Mouse (Mus musculus): ENCODE results near the gene Erbb2.

Gene Erbb2

DNA sequence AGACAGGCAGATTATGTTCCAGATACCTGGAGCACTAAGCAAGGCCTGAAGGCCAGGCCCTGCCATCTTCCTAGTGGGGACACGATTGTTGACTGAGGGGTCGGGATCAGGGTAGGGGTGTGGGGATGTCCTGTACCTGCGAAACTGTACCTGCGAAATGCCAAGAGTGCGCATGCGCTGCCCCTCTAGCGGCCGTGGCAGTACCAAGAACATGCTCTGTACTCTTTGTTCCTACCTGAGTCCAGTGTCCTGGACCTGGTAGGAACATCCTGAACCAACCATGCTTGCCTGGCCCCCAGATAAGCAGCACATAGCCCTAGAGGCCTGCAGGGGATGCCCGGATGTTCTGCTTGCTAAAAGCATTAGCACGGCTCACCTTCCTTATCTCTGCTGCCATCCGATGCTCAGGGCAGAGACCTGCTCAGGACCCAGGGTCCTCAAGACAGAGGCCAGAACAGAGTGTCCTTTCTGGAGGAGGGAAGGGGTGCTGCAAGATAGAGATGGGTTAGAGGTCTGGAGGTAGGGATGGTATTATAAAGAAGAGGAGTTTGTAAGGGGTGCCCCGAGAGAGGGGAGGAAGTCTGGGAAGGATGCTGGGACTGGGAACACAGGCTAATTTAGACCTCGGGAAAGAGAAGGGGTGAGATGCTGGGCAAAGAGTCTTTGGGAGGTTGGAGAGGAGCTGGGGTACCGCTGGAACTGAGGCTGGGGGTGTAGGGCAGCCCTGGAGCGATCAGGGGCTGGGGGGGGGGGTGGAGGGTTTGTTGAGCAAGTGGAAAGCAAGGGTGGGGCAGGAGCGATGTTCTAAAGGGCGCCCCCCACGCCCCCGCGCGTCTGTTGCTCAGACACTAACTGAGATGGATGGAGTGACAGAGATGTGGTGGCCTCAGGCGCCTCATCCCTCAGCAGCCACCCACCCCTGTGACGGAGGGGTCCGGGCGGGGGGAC is 26.4 kb upstream of the Erbb2 start, which contains the start of gene Pnmt:
Gene Pnmt, plus strand, starts transcription at position 813 of the 948 bp plus-strand sequence.
- DNase-seq (ENCODE audit: low spot score) = no peak

GRCm38 (mm10) chr11:98386596-98386995 is 25.7 kb upstream of the Erbb2 start:
- no peak for DNase-seq (ENCODE audit: low spot score)

DNA sequence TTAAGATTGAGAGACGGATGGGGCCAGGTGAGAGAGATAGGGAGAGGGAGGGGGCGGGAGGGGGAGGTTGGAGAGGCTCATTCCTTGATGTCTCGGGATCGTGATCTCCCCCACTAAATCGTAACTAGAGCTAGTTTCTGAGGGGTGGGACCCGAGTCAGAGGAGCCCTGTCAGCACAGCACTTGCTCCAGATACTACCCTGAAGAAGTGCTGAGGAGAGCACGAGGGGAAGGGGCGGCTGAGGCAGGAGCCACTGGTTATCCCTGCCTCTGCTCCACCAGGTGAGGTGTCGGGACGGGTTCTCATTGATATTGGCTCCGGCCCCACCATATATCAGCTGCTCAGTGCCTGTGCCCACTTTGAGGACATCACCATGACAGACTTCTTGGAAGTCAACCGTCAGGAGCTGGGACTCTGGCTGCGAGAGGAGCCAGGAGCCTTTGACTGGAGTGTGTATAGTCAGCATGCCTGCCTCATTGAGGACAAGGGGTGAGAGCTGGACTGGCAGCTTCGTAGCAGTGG is 25.2 kb upstream of the Erbb2 start:
- no peak for DNase-seq (ENCODE audit: low spot score)

GRCm38 (mm10) chr11:98388282-98388681 is 24.0 kb upstream of the Erbb2 start:
- DNase-seq (ENCODE audit: low spot score) = no peak

GRCm38 (mm10) chr11:98389221-98389780 is 23.0 kb upstream of the Erbb2 start:
- DNase-seq (ENCODE audit: low spot score) = peak; percentile 60

GRCm38 (mm10) chr11:98390141-98390540 is 22.1 kb upstream of the Erbb2 start:
- no peak for DNase-seq (ENCODE audit: low spot score)

DNA sequence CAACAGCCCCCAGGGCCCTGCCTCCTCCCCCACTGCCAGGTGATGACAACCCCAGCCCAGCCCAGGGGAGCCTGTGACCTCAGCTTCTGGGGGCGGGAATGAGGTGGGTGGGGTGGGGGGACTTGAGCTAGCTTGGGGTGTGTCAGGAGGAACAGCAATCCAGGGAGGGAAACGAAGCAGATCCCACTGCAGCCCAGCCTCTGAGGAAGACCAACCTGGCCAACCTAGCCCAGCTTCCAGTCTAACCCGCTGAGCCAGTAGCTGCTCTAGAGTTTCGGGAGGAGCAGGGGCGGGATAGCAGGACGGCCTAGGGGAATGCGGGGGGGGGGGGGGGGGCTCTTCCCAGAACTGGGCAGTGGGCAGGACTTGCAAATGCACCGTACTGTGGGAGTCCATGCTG is 20.2 kb upstream of the Erbb2 start:
- DNase-seq (ENCODE audit: low spot score) = peak; percentile 43

DNA sequence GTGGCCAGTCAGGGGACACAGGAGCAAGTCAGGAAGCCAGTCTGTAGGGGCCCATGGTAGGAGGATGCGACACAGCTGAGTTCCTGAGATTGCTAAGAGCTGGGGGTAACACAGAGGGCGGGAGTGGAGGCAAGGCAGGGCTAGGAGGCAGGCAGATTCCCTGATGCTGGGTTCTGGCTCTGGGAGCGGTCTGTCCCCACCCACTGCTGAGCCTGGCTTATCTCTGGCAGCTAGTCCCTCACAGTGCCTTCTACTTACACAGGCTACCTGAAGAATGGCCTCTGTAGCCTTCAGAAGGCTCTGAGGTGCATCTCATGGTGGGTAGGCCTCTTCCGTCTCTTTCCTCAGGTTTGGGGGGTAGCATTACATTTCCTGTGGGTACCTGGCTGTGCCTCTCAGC is 19.6 kb upstream of the Erbb2 start:
- DNase-seq (ENCODE audit: low spot score) = no peak

- DNase-seq (ENCODE audit: low spot score) = no peak
Measured at GRCm38 (mm10) chr11:98393317-98393716, 19.0 kb upstream of the Erbb2 start.

DNA sequence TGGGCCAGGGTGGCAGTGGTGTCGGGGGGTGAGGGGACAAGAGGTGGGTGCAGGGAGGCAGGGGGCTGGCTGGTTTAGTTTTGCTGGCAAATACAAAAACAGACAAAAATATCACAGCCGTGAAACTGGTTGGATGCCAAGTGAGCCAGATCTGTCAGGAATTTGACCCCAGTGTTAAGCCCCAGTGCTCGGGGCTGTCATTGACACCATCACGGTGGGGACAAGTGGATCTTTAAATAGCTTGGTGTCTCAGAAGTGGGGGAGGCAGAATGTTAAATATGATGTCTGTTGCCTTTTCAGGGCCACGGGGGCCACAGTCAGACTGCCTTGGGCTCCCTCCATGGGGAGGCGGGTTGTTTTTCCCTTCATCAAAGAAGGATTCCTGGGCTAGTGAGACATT is 18.0 kb upstream of the Erbb2 start:
- no peak for DNase-seq (ENCODE audit: low spot score)

- DNase-seq (ENCODE audit: low spot score) = no peak
Measured at GRCm38 (mm10) chr11:98395041-98395440, 17.2 kb upstream of the Erbb2 start.

GRCm38 (mm10) chr11:98397946-98398345 is 14.3 kb upstream of the Erbb2 start:
- no peak for DNase-seq (ENCODE audit: low spot score)

GRCm38 (mm10) chr11:98400161-98400726 is 12.0 kb upstream of the Erbb2 start, which contains the start of gene Pgap3:
Gene Pgap3, minus strand, starts transcription at chr11:98400490.
- peak; percentile 86 for DNase-seq (ENCODE audit: low spot score)

GRCm38 (mm10) chr11:98400816-98401215 is 11.5 kb upstream of the Erbb2 start:
- DNase-seq (ENCODE audit: low spot score) = no peak

DNA sequence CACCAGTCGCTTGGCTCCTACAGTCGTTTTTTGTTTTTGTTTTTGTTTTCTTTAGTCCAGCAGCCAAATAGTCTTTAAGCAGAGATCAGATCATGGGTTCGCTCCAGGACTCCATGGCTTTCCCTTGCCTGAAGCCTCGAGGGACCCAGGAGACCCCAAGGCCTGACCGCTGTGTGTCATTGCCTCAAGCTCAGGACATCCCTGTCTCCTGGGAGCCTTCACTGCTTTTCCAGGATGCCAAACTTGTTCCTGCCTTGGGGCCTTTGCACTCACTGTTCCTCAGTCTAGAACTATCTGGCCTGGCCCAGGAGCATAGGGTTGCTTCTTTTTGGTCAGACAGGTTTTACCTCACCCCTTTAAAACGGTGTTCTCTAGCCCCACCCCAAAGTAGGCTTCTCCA is 5.6 kb upstream of the Erbb2 start:
- DNase-seq (ENCODE audit: low spot score) = no peak

DNA sequence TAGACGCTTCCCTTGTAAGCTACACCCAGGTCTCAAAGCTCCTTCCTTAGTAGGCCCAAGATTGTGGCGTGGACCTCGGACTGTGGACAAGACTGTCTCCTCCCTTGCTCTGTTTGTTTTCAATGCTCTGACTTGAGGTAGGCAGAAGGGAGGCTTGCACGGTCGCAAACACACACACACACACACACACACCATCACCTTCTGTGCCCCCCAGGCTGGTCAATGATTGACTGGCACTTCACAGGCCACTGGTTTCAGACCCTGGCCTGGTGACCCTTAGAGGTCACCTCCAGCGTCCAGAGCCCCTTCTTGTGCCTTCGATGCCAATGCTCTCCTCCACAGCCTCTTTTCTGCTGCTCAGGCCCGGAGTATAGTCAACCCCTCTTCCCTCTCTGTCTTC is 3.4 kb upstream of the Erbb2 start:
- no peak for DNase-seq (ENCODE audit: low spot score)

- DNase-seq (ENCODE audit: low spot score) = peak; percentile 27
Measured at GRCm38 (mm10) chr11:98409341-98409822, 2.9 kb upstream of the Erbb2 start.

GRCm38 (mm10) chr11:98412797-98413301 is 579 bp downstream of the Erbb2 start:
- DNase-seq (ENCODE audit: low spot score) = peak; percentile 44

GRCm38 (mm10) chr11:98413731-98414130 is 1.5 kb downstream of the Erbb2 start:
- DNase-seq (ENCODE audit: low spot score) = peak; percentile 35

DNA sequence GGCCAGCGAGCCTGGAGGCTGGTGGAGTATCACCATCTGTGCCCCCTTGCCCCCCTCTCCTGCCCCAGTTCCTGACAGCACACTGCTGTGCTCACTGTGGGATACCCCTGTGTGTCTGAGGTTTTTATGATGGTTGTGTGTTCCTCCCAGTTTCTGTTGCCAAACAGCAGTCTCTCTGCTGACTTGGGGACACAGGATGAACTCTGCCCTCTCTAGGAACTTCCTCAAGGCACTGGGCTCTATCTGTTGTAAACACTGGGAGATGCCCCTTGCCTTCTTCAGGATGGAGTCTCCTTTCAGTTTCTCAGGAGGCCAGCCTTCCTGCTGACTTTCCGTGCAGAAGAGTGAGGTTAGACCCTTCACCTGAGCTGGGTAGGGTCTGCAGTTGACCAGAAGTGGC is 1.9 kb downstream of the Erbb2 start:
- no peak for DNase-seq (ENCODE audit: low spot score)

DNA sequence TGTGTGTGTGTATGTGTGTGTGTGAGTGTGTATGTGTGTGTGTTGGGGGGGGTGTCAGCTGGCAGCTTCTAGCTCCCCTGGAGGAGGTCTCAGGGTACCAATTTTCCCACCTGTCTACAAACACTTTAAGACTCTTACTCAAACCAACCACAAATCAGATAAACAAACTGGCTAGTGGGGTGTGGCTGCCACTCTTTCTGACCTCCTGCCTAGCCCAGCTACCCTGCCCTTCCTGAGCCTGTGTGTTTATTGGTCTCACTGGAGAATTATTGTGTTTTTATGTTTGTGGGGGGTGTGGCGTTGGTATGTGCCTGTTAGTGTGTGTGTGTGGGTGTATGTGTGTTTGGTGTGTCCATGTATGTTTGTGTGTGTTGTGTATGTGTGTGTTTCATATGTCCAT is 4.8 kb downstream of the Erbb2 start:
- DNase-seq (ENCODE audit: low spot score) = peak; percentile 38

DNA sequence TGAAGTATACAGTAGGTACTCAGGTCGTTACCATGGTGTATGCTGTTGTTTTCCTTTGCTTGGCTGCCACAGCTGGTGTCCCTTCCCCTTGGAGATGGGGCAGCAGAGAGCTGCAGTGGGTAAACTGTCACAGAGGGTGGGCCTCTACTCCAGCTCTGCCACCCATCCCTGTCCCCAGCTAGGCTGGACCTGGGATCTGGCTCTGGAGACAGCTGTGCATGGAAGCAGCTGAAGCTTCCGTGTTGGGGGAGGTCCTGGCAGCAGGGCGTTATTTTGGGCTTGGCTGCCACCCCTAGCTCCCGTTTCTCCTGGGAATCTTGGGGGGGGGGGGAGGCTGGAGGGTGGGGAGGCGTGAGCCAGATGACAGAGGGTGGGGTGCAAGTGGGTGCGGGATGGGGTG is 6.0 kb downstream of the Erbb2 start:
- DNase-seq (ENCODE audit: low spot score) = peak; percentile 3
